Mouse (Mus musculus) midbrain, embryonic 11.5 days (tissue): ENCODE measurements at regions not wholly inside any gene's neighbourhood (a gene's known extent, or its start where the extent isn't known, plus 50 kb on each side); places are given as distances from the start of the nearest gene placed in this dataset.

Source experiments
- ATAC-seq: fragments of 200-750 bp; cut with Nextera tagmentation; 2 replicates; pipeline ENCODE4 v1.8.0; 2017; ENCODE audit warnings: moderate TSS enrichment, moderate library complexity; ENCODE audit not compliant: low FRiP score
- DNase-seq: peaks from one replicate; pipeline ENCODE4 v3.0.0; 2015; ENCODE audit warnings: low spot score; ENCODE audit errors: missing footprints
- H3K27ac ChIP-seq: fragments of 300-500 bp; sonication (generic); 2 replicates; pipeline ENCODE4 v1.5.1; 2014; ENCODE audit warnings: low read depth, low read length
- H3K27me3 ChIP-seq: fragments of 300-500 bp; sonication (generic); 2 replicates; pipeline ENCODE4 v1.6.1; 2014; ENCODE audit warnings: mild to moderate bottlenecking, low read length, moderate library complexity, mixed read lengths; ENCODE audit not compliant: control insufficient read depth, insufficient read depth
- H3K36me3 ChIP-seq: fragments of 300-500 bp; sonication (generic); 2 replicates; pipeline ENCODE4 v1.6.1; 2014; ENCODE audit warnings: mild to moderate bottlenecking, low read length, moderate library complexity, mixed read lengths; ENCODE audit not compliant: control insufficient read depth, insufficient read depth
- H3K4me1 ChIP-seq: fragments of 300-500 bp; sonication (generic); 2 replicates; pipeline ENCODE4 v1.6.1; 2014; ENCODE audit warnings: low read length; ENCODE audit not compliant: control insufficient read depth, insufficient read depth
- H3K4me2 ChIP-seq: fragments of 300-500 bp; sonication (generic); 2 replicates; pipeline ENCODE4 v1.6.1; 2014; ENCODE audit warnings: mild to moderate bottlenecking, moderate library complexity
- H3K4me3 ChIP-seq: fragments of 300-500 bp; sonication (generic); 2 replicates; pipeline ENCODE4 v1.5.1; 2014; ENCODE audit warnings: low read depth, low read length
- H3K9ac ChIP-seq: fragments of 300-500 bp; sonication (generic); 2 replicates; pipeline ENCODE4 v1.6.1; 2014; ENCODE audit warnings: low read length
- H3K9me3 ChIP-seq: fragments of 300-500 bp; sonication (generic); 2 replicates; pipeline ENCODE4 v1.6.1; 2016; ENCODE audit warnings: low read length; ENCODE audit not compliant: control insufficient read depth
- WGBS: fragments of 180-500 bp; shearing (Covaris S2); extraction: QIAGEN DNeasy Blood & Tissue Kit; methylation state at CpG from one replicate; pipeline ENCODE4 v1.1.7; 2014; 5-methylcytosine and 5-hydroxymethylcytosine counted together

- no peak overlapping the region for H3K4me3 ChIP-seq
- WGBS = 70% methylated on average over 12 of the region's 12 CpGs
- no peak for DNase-seq
- no peaks in the 10 kb centered on the region for H3K4me1 ChIP-seq
- H3K27ac ChIP-seq = no peak overlapping the region
- no peaks in the 10 kb centered on the region for H3K36me3 ChIP-seq
- no peaks in the 10 kb centered on the region for H3K9me3 ChIP-seq
- peak; percentile 44; the same call in 1 of the 2 replicates for ATAC-seq
- H3K27me3 ChIP-seq = no peaks in the 10 kb centered on the region
- no peak overlapping the region for H3K4me2 ChIP-seq
- no peak overlapping the region for H3K9ac ChIP-seq
Observed at GRCm38 (mm10) chr2:174532671-174533363, 59.9 kb upstream of the Prelid3b start.

DNA sequence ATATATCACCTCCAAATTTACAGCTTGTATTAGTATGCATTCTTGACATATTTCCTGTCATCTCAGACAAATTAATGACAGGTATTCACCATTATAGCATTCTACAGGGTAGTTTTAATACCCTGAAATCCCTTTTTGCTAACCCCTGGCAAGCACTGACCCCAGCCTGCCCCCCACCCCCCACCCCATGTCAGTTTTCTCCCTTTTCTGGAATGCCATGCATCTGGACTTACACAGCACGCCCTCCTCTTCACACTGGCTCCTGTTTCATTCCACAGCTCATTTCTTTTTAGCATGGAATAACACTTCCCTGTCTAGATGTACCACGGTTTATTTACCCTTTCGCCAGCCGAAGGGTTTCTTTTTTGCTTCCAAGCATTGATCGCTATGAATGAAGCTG lies 67.8 kb upstream of the Prelid3b start:
- Histone ChIP-seq H3K9me3 (no peaks in the 10 kb centered on the region; the same call in 1 of the 2 replicates), H3K27me3 (no peaks in the 10 kb centered on the region), H3K4me3 (no peak overlapping the region), H3K4me1 (no peaks in the 10 kb centered on the region), H3K4me2 (no peak overlapping the region), H3K36me3 (no peaks in the 10 kb centered on the region), H3K9ac (no peak overlapping the region), H3K27ac (no peak overlapping the region)
- 74% methylated on average over 5 of the region's 5 CpGs for WGBS
- DNase-seq (no peak), ATAC-seq (no peak)

DNA sequence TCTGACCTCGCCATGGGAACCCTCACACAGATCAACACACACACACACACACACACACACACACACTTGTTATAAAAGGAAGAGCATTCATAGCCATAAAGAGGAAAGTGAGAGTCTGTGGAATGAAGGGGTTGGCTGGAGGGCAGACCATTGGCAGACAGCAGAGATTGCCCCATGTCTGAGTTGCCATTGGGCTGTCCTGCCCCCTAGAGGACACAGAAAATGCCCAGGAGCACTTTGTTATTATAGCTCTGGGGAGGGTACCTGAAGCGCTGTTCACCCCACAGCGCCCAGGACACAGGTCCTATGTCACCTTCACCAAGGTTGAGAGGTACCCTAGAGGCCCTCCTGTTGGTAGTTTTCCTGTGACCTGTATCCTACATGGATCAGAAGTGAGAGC lies 74.3 kb upstream of the Prelid3b start:
- no peaks in the 10 kb centered on the region for H3K27me3 ChIP-seq
- no peak overlapping the region for H3K4me3 ChIP-seq
- H3K9ac ChIP-seq = no peak overlapping the region
- no peaks in the 10 kb centered on the region for H3K4me1 ChIP-seq
- no peak for ATAC-seq
- no peak overlapping the region for H3K27ac ChIP-seq
- 78% methylated on average over 3 of the region's 3 CpGs for WGBS
- no peaks in the 10 kb centered on the region; the same call in 1 of the 2 replicates for H3K9me3 ChIP-seq
- DNase-seq = no peak
- H3K4me2 ChIP-seq = no peak overlapping the region
- no peaks in the 10 kb centered on the region for H3K36me3 ChIP-seq

GRCm38 (mm10) chr2:174547701-174548100 lies 74.8 kb upstream of the Prelid3b start:
- no peak for ATAC-seq
- Histone ChIP-seq H3K9me3 (no peaks in the 10 kb centered on the region), H3K4me3 (no peak overlapping the region), H3K36me3 (no peaks in the 10 kb centered on the region), H3K4me1 (no peaks in the 10 kb centered on the region), H3K27me3 (no peaks in the 10 kb centered on the region), H3K27ac (no peak overlapping the region), H3K4me2 (no peak overlapping the region), H3K9ac (no peak overlapping the region)
- no peak for DNase-seq
- whole genome bisulfite sequencing = 95% methylated on average over 6 of the region's 6 CpGs

GRCm38 (mm10) chr2:174548776-174549175 lies 75.9 kb upstream of the Prelid3b start:
- no peaks in the 10 kb centered on the region for H3K36me3 ChIP-seq
- H3K27me3 ChIP-seq = no peaks in the 10 kb centered on the region
- DNase-seq = no peak
- no peaks in the 10 kb centered on the region for H3K9me3 ChIP-seq
- H3K4me3 ChIP-seq = no peak overlapping the region
- no peak for ATAC-seq
- 91% methylated on average over 4 of the region's 4 CpGs for WGBS
- H3K27ac ChIP-seq = no peak overlapping the region
- no peak overlapping the region for H3K9ac ChIP-seq
- H3K4me2 ChIP-seq = no peak overlapping the region
- H3K4me1 ChIP-seq = no peaks in the 10 kb centered on the region

GRCm38 (mm10) chr2:174555778-174556177 lies 82.9 kb upstream of the Prelid3b start:
- H3K9ac ChIP-seq = no peak overlapping the region
- H3K4me3 ChIP-seq = no peak overlapping the region
- ATAC-seq (no peak), DNase-seq (no peak)
- H3K9me3 ChIP-seq = no peaks in the 10 kb centered on the region
- H3K36me3 ChIP-seq = no peaks in the 10 kb centered on the region
- H3K27me3 ChIP-seq = no peaks in the 10 kb centered on the region
- no peak overlapping the region for H3K4me2 ChIP-seq
- no peaks in the 10 kb centered on the region for H3K4me1 ChIP-seq
- H3K27ac ChIP-seq = no peak overlapping the region
- 94% methylated on average over 11 of the region's 11 CpGs for WGBS

- 30% methylated on average over 7 of the region's 7 CpGs for WGBS
- Histone ChIP-seq H3K27ac (no peak overlapping the region), H3K9me3 (no peaks in the 10 kb centered on the region), H3K27me3 (no peaks in the 10 kb centered on the region), H3K4me2 (no peak overlapping the region), H3K4me3 (no peak overlapping the region), H3K9ac (no peak overlapping the region), H3K4me1 (peaks cover 8% of the 10 kb centered on the region), H3K36me3 (no peaks in the 10 kb centered on the region)
- DNase-seq (peak; percentile 86), ATAC-seq (peak; percentile 78)
Observed at GRCm38 (mm10) chr2:174561828-174562429, 81.4 kb upstream of the Zfp831 start.

DNA sequence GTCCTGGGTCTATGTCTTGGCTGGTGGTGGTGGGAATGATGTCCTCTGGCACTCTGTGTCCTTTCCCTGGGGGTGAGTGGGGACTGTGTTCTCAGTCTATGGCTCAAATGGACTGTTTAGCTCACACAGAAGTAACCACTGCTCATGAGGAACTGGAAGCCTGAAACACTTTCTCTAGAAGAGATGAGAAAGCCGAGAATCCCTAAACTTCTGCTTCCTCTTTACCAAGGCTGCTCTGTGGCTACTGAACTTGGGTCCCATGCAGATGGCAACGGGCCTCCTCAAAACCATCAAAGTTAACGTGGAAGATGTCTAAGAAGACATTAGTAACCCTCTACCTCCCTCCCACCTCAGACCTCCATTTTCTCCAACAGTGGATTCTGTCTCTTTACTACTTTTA lies 79.4 kb upstream of the Zfp831 start:
- Histone ChIP-seq H3K27me3 (no peaks in the 10 kb centered on the region), H3K9ac (no peak overlapping the region), H3K4me1 (peaks cover 8% of the 10 kb centered on the region), H3K9me3 (no peaks in the 10 kb centered on the region), H3K36me3 (no peaks in the 10 kb centered on the region), H3K4me3 (no peak overlapping the region), H3K4me2 (no peak overlapping the region), H3K27ac (no peak overlapping the region)
- 91% methylated on average over 3 of the region's 3 CpGs for WGBS
- ATAC-seq = no peak
- DNase-seq = no peak

- peaks cover 8% of the 10 kb centered on the region for H3K4me1 ChIP-seq
- H3K4me2 ChIP-seq = no peak overlapping the region
- H3K27me3 ChIP-seq = no peaks in the 10 kb centered on the region
- no peaks in the 10 kb centered on the region for H3K36me3 ChIP-seq
- DNase-seq (peak; percentile 86), ATAC-seq (peak; percentile 49)
- H3K9ac ChIP-seq = no peak overlapping the region
- H3K27ac ChIP-seq = no peak overlapping the region
- 13% methylated on average over 5 of the region's 5 CpGs for WGBS
- H3K4me3 ChIP-seq = no peak overlapping the region
- H3K9me3 ChIP-seq = no peaks in the 10 kb centered on the region
Observed at GRCm38 (mm10) chr2:174564817-174565216, 78.5 kb upstream of the Zfp831 start.
